Mouse (Mus musculus) olfactory bulb, adult 2 months (tissue): ENCODE measurements around the gene Otud5.

Experiments used
- CTCF ChIP-seq: fragments of 200-500 bp; IDR thresholded peaks from 2 replicates; pipeline ENCODE4 v1.5.1; 2012; ENCODE audit warnings: low read depth, mild to moderate bottlenecking, low read length, moderate library complexity; ENCODE audit not compliant: insufficient read depth
- POLR2A ChIP-seq: fragments of 200-500 bp; IDR thresholded peaks from 2 replicates; pipeline ENCODE4 v1.6.1; 2012; ENCODE audit warnings: mild to moderate bottlenecking, low read depth, low read length, moderate library complexity; ENCODE audit not compliant: insufficient read depth

GRCm38 (mm10) chrX:7867141-7867540 is 26.0 kb downstream of the Otud5 start:
- no peak for TF ChIP-seq CTCF
- TF ChIP-seq POLR2A: no peak
